ENCODE assay signal across 22 mouse cellular contexts in the genomic region with DNA sequence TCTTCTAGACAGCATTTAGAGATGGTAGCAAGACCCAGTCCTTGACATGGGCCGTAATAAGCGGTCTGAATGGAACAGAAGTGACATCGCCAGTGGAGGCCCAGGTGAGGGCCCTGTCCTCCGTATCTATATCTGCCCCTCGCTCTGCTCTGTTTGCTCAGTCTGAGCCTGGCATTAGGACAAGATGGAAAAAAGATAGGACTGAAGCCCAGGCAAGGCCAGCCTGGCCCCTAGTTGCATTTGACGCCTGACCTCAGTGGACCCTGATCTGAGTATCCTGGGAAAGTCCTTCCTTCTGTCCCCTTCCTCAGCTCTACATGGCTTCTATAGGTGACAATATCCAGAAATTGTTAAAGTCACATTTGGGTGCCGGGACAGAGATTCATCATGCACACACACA.
DNase-seq lines count a peak whose midpoint lies in the region; ATAC-seq lines count a peak whose summit lies in the region.
"Had no signal": no experiment of that assay in that cellular context is flagged by ENCODE, and none has a peak within 500 bp of the region (broad histone marks: within the 10 kb centered on the region; RNA-seq: fewer than 3 reads in every experiment).

No protein-coding gene starts in this region.

- H3K9me3 ChIP-seq in midbrain, embryonic 10.5 days (replicated peaks) = no peaks in the 10 kb centered on the region
- H3K9me3 ChIP-seq in midbrain, embryonic 11.5 days (ENCODE audit: control insufficient read depth, low read length) = no peaks in the 10 kb centered on the region
- H3K9me3 ChIP-seq in forebrain, embryonic 13.5 days (replicated peaks) = no peaks in the 10 kb centered on the region
- no peaks in the 10 kb centered on the region for H3K9me3 ChIP-seq in hindbrain, embryonic 12.5 days (replicated peaks)
- no peaks in the 10 kb centered on the region for H3K9me3 ChIP-seq in neural tube, embryonic 14.5 days (ENCODE audit: control insufficient read depth, low read length)
- H3K9me3 ChIP-seq: embryonic facial prominence, embryonic 10.5 days had no signal

- H3K4me1 ChIP-seq in midbrain, embryonic 10.5 days = peaks cover 96% of the 10 kb centered on the region
- H3K4me1 ChIP-seq in midbrain, embryonic 11.5 days (ENCODE audit: control insufficient read depth, insufficient read depth, low read length) = peaks cover 52% of the 10 kb centered on the region
- peaks cover 94% of the 10 kb centered on the region for H3K4me1 ChIP-seq in forebrain, embryonic 13.5 days
- peaks cover 87% of the 10 kb centered on the region for H3K4me1 ChIP-seq in hindbrain, embryonic 12.5 days
- H3K4me1 ChIP-seq in neural tube, embryonic 14.5 days (ENCODE audit: control insufficient read depth, insufficient read depth, low read length) = peaks cover 56% of the 10 kb centered on the region

- DNase-seq in midbrain, embryonic 10.5 days (ENCODE audit: low spot score) = no peak
- DNase-seq in midbrain, embryonic 11.5 days (ENCODE audit: low spot score, missing footprints) = no peak
- DNase-seq in kidney, postnatal 25 days = no peak
- no peak for DNase-seq in frontal cortex, postnatal 36 days (ENCODE audit: low spot score in 2 of 2)
- DNase-seq: adrenal gland, adult 8-10 months; cerebellum, adult 8-10 months; gastrocnemius, postnatal 14 days; heart, adult 18-20 months; kidney, adult 8-10 months; kidney, postnatal 14 days; layer of hippocampus, adult 9-11 months; left cerebral cortex, postnatal 4 days; liver; lung, adult 18-20 months; lung, postnatal 36 days; right cerebral cortex, postnatal 4 days had no signal

- no peak overlapping the region for H3K4me3 ChIP-seq in midbrain, embryonic 10.5 days
- no peak overlapping the region for H3K4me3 ChIP-seq in midbrain, embryonic 11.5 days (ENCODE audit: low read depth, low read length)
- H3K4me3 ChIP-seq in forebrain, embryonic 13.5 days = no peak overlapping the region
- H3K4me3 ChIP-seq in hindbrain, embryonic 12.5 days = no peak overlapping the region
- H3K4me3 ChIP-seq in neural tube, embryonic 14.5 days (ENCODE audit: low read depth, low read length) = no peak overlapping the region
- H3K4me3 ChIP-seq: embryonic facial prominence, embryonic 10.5 days; left cerebral cortex, adult 2 months had no signal

- peaks cover 20% of the 10 kb centered on the region for H3K36me3 ChIP-seq in midbrain, embryonic 10.5 days
- H3K36me3 ChIP-seq in midbrain, embryonic 11.5 days (ENCODE audit: control insufficient read depth, insufficient read depth, low read length) = no peaks in the 10 kb centered on the region
- H3K36me3 ChIP-seq in forebrain, embryonic 13.5 days (ENCODE audit: poor library complexity, severe bottlenecking) = 0 out of 2 replicates have a peak, but pooled peaks cover 10% of the 10 kb centered on the region
- H3K36me3 ChIP-seq in hindbrain, embryonic 12.5 days = peaks cover 2% of the 10 kb centered on the region; the same call in 1 of the 2 replicates
- H3K36me3 ChIP-seq in neural tube, embryonic 14.5 days (ENCODE audit: control insufficient read depth, insufficient read depth, low read length) = no peaks in the 10 kb centered on the region

- no peaks in the 10 kb centered on the region for H3K27me3 ChIP-seq in midbrain, embryonic 10.5 days (ENCODE audit: low read depth, poor library complexity, severe bottlenecking)
- no peaks in the 10 kb centered on the region for H3K27me3 ChIP-seq in midbrain, embryonic 11.5 days (ENCODE audit: control insufficient read depth, insufficient read depth, low read length)
- no peaks in the 10 kb centered on the region for H3K27me3 ChIP-seq in forebrain, embryonic 13.5 days
- H3K27me3 ChIP-seq in hindbrain, embryonic 12.5 days = no peaks in the 10 kb centered on the region
- H3K27me3 ChIP-seq in neural tube, embryonic 14.5 days (ENCODE audit: control insufficient read depth, insufficient read depth, low read length) = no peaks in the 10 kb centered on the region
- H3K27me3 ChIP-seq: Patski had no signal

- 95% methylated on average over 7 of the region's 7 CpGs for WGBS in midbrain, embryonic 10.5 days
- 94% methylated on average over 7 of the region's 7 CpGs for WGBS in midbrain, embryonic 11.5 days
- WGBS in forebrain, embryonic 13.5 days = 88% methylated on average over 7 of the region's 7 CpGs
- 94% methylated on average over 7 of the region's 7 CpGs for WGBS in hindbrain, embryonic 12.5 days
- 97% methylated on average over 7 of the region's 7 CpGs for WGBS in neural tube, embryonic 14.5 days

- no peak overlapping the region for H3K4me2 ChIP-seq in midbrain, embryonic 11.5 days
- H3K4me2 ChIP-seq in forebrain, embryonic 13.5 days = no peak overlapping the region; the same call in 1 of the 2 replicates
- H3K4me2 ChIP-seq in hindbrain, embryonic 12.5 days (replicated peaks) = no peak overlapping the region
- no peak overlapping the region for H3K4me2 ChIP-seq in neural tube, embryonic 14.5 days (ENCODE audit: low read depth, low read length)

- no peak for ATAC-seq in midbrain, embryonic 11.5 days (ENCODE audit: low FRiP score)
- no peak for ATAC-seq in forebrain, embryonic 13.5 days
- no peak for ATAC-seq in hindbrain, embryonic 12.5 days (ENCODE audit: low FRiP score)
- ATAC-seq in neural tube, embryonic 14.5 days (ENCODE audit: low read depth) = no peak
- ATAC-seq: Patski had no signal

- 0 out of 2 replicates have a peak overlapping the region, but pooled peaks have one; percentile 79 for H3K27ac ChIP-seq in midbrain, embryonic 10.5 days (replicated peaks)
- H3K27ac ChIP-seq in midbrain, embryonic 11.5 days (ENCODE audit: low read depth, low read length) = no peak overlapping the region
- peak overlapping the region; percentile 90 for H3K27ac ChIP-seq in forebrain, embryonic 13.5 days
- H3K27ac ChIP-seq in hindbrain, embryonic 12.5 days = peak overlapping the region; percentile 31; the same call in 1 of the 2 replicates
- H3K27ac ChIP-seq in neural tube, embryonic 14.5 days (ENCODE audit: low read depth, low read length) = peak overlapping the region; percentile 60
- H3K27ac ChIP-seq: left cerebral cortex, adult 2 months had no signal

- no peak overlapping the region for H3K9ac ChIP-seq in midbrain, embryonic 11.5 days (ENCODE audit: low read length)
- H3K9ac ChIP-seq in forebrain, embryonic 13.5 days = no peak overlapping the region
- H3K9ac ChIP-seq in hindbrain, embryonic 12.5 days = no peak overlapping the region
- no peak overlapping the region for H3K9ac ChIP-seq in neural tube, embryonic 14.5 days (replicated peaks; ENCODE audit: low read depth, low read length)
